Mouse (Mus musculus): Measurements from ENCODE around the gene Adgrg2. TPM values are rescaled to one million over a fixed set of nuclear protein-coding genes. Genes with fewer than 3 reads are reported as not detected.
A peak's percentile ranks its signal among the peaks of the same experiment; 100 is the strongest.

The Adgrg2 gene
- polyA plus RNA-seq, 1 experiment from 2014 or later: 1.8 TPM

DNA sequence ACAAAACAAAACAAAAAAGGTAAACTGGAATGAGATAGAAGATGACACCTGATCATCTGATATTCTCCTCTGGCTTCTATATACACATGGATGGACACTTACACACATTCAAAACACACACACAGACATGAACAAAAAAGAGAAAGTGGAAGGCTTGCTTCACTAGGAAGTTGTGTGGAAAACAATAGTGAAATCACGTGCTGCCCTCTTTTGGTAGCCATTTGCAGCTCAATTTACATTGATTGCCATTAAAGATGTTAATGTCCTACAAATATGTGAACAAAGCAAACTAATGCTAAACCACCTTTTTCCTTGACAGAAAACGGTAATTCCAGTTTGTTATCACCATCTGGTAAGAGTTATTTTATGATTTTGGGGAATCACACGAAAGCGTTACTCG is 65.2 kb downstream of the Adgrg2 start:
- ATAC-seq (ENCODE audit: insufficient read depth) (no peak), DNase-seq (peak; percentile 57)
- TF ChIP-seq CTCF (IDR thresholded peaks at IDR 0.05; ENCODE audit: low read depth): peak; percentile 31; the same call in 1 of the 2 replicates
- no peak overlapping the region for H3K4me3 ChIP-seq (ENCODE audit: low read depth, low read length)
- 68% methylated on average over 5 of the region's 5 CpGs for WGBS
- no peaks in the 10 kb centered on the region for H3K9me3 ChIP-seq (ENCODE audit: low read depth, low read length)
- no peaks in the 10 kb centered on the region for H3K36me3 ChIP-seq (ENCODE audit: insufficient read depth)
- H3K27me3 ChIP-seq (ENCODE audit: insufficient read depth, low read length): no peaks in the 10 kb centered on the region
- no peak overlapping the region for H3K9ac ChIP-seq
- no peaks in the 10 kb centered on the region for H3K4me1 ChIP-seq (ENCODE audit: insufficient read depth)
- H3K4me2 ChIP-seq: no peak overlapping the region
- H3K27ac ChIP-seq (ENCODE audit: low read depth): no peak overlapping the region

DNA sequence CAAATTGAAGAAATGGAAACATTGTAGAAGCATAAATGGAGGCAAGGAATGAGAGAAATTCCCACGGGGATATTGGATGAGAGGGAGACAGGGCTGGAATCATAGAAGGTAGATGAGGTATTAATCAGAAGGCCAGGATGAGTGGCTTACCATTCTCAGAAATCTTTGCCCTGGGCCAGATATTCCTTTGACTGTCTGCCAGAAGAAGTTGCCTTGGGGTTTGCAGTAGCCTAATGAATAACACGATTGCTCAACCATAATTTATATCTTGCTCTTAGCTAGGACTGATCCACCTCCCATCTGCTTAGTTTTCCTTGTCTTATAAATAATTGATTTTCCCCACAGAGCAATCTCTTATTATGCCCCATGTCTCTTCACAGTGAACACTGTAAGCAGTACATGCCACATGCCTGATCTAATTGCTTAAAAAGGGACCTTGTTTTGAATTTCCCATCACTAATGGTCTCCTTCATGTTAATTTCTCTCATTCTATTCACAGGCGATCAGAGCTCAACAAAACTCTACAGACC is 80.8 kb downstream of the Adgrg2 start:
- no peak for TF ChIP-seq CTCF (IDR thresholded peaks at IDR 0.05; ENCODE audit: low read depth)
- H3K4me1 ChIP-seq (ENCODE audit: insufficient read depth): no peaks in the 10 kb centered on the region
- no peaks in the 10 kb centered on the region for H3K27me3 ChIP-seq (ENCODE audit: insufficient read depth, low read length)
- no peak overlapping the region for H3K9ac ChIP-seq
- no peaks in the 10 kb centered on the region for H3K36me3 ChIP-seq (ENCODE audit: insufficient read depth)
- H3K27ac ChIP-seq (ENCODE audit: low read depth): no peak overlapping the region
- no peak overlapping the region for H3K4me2 ChIP-seq
- 74% methylated on average over 3 of the region's 3 CpGs for WGBS
- H3K4me3 ChIP-seq (ENCODE audit: low read depth, low read length): no peak overlapping the region
- DNase-seq (no peak), ATAC-seq (ENCODE audit: insufficient read depth) (no peak)
- no peaks in the 10 kb centered on the region for H3K9me3 ChIP-seq (ENCODE audit: low read depth, low read length)

DNA sequence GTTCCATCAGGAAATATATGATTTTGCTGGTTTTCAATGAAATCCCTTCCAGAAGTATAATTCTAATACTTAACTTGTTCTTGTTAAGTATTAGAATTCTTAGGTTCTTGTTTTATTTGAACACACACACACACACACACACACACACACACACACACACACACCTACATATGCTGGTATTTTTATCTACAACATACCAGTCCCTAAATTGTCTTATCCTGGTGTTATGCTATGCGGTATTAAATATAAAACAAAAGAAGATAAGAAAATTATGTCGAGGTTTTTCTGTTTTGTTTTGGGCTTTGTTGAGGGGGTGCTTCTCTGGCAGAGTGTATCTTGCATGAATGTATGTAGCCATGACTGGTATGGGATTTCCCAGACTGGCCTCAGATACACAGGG is 99.3 kb downstream of the Adgrg2 start:
- DNase-seq (no peak), ATAC-seq (ENCODE audit: insufficient read depth) (no peak)
- WGBS: 66% methylated on average over 2 of the region's 2 CpGs
- Histone ChIP-seq H3K27me3 (ENCODE audit: insufficient read depth, low read length) (peaks cover 4% of the 10 kb centered on the region; the same call in 1 of the 2 replicates), H3K4me2 (no peak overlapping the region), H3K4me3 (ENCODE audit: low read depth, low read length) (no peak overlapping the region), H3K27ac (ENCODE audit: low read depth) (no peak overlapping the region), H3K9me3 (ENCODE audit: low read depth, low read length) (no peaks in the 10 kb centered on the region), H3K36me3 (ENCODE audit: insufficient read depth) (no peaks in the 10 kb centered on the region), H3K4me1 (ENCODE audit: insufficient read depth) (no peaks in the 10 kb centered on the region), H3K9ac (no peak overlapping the region)
- TF ChIP-seq CTCF (IDR thresholded peaks at IDR 0.05; ENCODE audit: low read depth): no peak

DNA sequence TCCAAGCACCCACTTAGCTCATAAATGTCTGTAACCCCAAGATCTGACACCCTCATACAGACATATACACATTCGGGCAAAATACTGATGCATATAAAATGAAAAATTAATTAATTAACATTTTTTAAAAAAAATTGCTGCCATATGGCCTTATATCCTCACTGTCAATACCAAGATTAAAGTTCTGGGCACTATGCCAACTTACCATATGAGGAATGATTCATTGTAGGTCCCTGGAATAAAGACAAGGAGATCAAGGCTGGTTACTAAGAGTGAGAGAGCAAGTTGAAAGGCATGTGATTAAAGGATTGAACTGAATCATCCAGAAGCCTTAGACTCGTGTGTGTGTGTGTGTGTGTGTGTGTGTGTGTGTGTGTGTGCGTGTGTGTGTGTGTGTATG is 103.8 kb downstream of the Adgrg2 start:
- Histone ChIP-seq H3K9ac (no peak overlapping the region), H3K27ac (ENCODE audit: low read depth) (no peak overlapping the region), H3K4me1 (ENCODE audit: insufficient read depth) (no peaks in the 10 kb centered on the region), H3K9me3 (ENCODE audit: low read depth, low read length) (no peaks in the 10 kb centered on the region), H3K4me3 (ENCODE audit: low read depth, low read length) (no peak overlapping the region), H3K4me2 (no peak overlapping the region), H3K36me3 (ENCODE audit: insufficient read depth) (no peaks in the 10 kb centered on the region), H3K27me3 (ENCODE audit: insufficient read depth, low read length) (peaks cover 12% of the 10 kb centered on the region)
- no peak for TF ChIP-seq CTCF (IDR thresholded peaks at IDR 0.05; ENCODE audit: low read depth)
- DNase-seq (peak; percentile 7), ATAC-seq (ENCODE audit: insufficient read depth) (no peak)
- WGBS: 49% methylated on average over 3 of the region's 3 CpGs

DNA sequence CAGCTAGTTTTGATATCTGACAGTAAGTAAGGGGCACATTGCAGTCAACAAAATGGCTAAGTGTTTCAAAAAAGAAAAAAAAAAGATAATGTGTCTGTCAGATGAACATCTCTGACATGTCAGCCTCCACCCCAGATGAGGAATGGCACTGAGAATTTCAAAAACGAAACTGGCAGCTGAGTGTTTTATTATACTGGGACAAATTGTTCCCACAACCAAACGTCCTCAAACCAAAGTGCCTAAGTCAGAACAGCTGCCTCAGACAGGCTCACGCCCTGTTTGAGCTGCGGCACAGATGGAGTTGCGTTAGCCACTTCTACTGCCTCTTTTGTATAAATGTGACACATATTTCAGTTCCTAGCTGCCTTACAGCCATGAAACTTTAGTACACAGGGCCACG is 104.4 kb downstream of the Adgrg2 start:
- no peak for TF ChIP-seq CTCF (IDR thresholded peaks at IDR 0.05; ENCODE audit: low read depth)
- Histone ChIP-seq H3K4me3 (ENCODE audit: low read depth, low read length) (no peak overlapping the region), H3K4me1 (ENCODE audit: insufficient read depth) (no peaks in the 10 kb centered on the region), H3K27ac (ENCODE audit: low read depth) (no peak overlapping the region), H3K36me3 (ENCODE audit: insufficient read depth) (no peaks in the 10 kb centered on the region), H3K4me2 (no peak overlapping the region), H3K27me3 (ENCODE audit: insufficient read depth, low read length) (peaks cover 12% of the 10 kb centered on the region), H3K9ac (no peak overlapping the region), H3K9me3 (ENCODE audit: low read depth, low read length) (no peaks in the 10 kb centered on the region)
- 40% methylated on average over 6 of the region's 6 CpGs for WGBS
- ATAC-seq (ENCODE audit: insufficient read depth) (no peak), DNase-seq (peak; percentile 4)

DNA sequence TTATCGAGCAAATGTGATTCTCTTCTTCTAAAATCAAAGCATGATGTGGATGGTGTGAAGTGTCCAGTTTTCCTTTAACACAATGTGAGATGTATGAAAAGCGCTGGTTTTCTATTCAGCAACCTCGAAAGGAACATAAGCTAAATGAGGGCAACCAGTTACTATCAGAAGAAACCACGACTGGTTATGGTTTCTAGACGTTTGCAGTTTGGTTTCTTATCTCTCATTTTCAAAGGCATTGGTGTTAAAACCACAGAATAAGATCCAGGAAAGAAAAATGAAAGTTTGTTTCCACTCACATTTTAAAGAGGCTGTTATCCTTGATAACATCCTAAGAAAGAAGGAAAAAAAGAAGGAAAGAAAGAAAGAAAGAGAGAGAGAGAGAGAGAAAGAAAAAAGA is 106.0 kb downstream of the Adgrg2 start:
- peaks cover 12% of the 10 kb centered on the region for H3K27me3 ChIP-seq (ENCODE audit: insufficient read depth, low read length)
- no peak overlapping the region for H3K9ac ChIP-seq
- no peak overlapping the region for H3K4me2 ChIP-seq
- DNase-seq: no peak
- no peak overlapping the region for H3K27ac ChIP-seq (ENCODE audit: low read depth)
- 70% methylated on average over 5 of the region's 5 CpGs for WGBS
- no peak for ATAC-seq (ENCODE audit: insufficient read depth)
- H3K36me3 ChIP-seq (ENCODE audit: insufficient read depth): no peaks in the 10 kb centered on the region
- H3K9me3 ChIP-seq (ENCODE audit: low read depth, low read length): no peaks in the 10 kb centered on the region
- H3K4me1 ChIP-seq (ENCODE audit: insufficient read depth): no peaks in the 10 kb centered on the region
- no peak overlapping the region for H3K4me3 ChIP-seq (ENCODE audit: low read depth, low read length)
- no peak for TF ChIP-seq CTCF (IDR thresholded peaks at IDR 0.05; ENCODE audit: low read depth)

DNA sequence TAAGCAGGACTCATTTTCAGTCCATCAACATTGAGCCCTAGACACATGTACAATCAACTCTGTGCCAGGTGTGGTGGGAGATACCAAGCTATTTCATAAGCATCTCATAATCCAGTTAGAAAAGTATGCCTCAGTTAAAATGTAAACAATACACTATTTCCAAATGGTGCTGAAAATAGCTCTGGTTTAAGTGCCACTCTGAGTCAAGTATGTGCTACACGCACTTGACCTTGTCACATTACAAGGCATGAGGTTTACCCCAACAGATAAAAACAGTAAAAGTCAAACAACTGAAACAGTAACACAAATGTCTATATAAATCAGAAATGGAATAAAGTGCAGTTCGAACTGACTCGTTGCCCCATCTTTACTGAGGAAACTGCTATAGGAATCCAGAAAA is 110.6 kb downstream of the Adgrg2 start:
- ATAC-seq (ENCODE audit: insufficient read depth) (no peak), DNase-seq (peak; percentile 2)
- Histone ChIP-seq H3K9me3 (ENCODE audit: low read depth, low read length) (no peaks in the 10 kb centered on the region), H3K4me3 (ENCODE audit: low read depth, low read length) (no peak overlapping the region), H3K36me3 (ENCODE audit: insufficient read depth) (no peaks in the 10 kb centered on the region), H3K27ac (ENCODE audit: low read depth) (no peak overlapping the region), H3K27me3 (ENCODE audit: insufficient read depth, low read length) (peaks cover 14% of the 10 kb centered on the region; the same call in 1 of the 2 replicates), H3K4me2 (no peak overlapping the region), H3K4me1 (ENCODE audit: insufficient read depth) (no peaks in the 10 kb centered on the region), H3K9ac (no peak overlapping the region)
- 75% methylated on average over 3 of the region's 3 CpGs for WGBS
- TF ChIP-seq CTCF (IDR thresholded peaks at IDR 0.05; ENCODE audit: low read depth): no peak

DNA sequence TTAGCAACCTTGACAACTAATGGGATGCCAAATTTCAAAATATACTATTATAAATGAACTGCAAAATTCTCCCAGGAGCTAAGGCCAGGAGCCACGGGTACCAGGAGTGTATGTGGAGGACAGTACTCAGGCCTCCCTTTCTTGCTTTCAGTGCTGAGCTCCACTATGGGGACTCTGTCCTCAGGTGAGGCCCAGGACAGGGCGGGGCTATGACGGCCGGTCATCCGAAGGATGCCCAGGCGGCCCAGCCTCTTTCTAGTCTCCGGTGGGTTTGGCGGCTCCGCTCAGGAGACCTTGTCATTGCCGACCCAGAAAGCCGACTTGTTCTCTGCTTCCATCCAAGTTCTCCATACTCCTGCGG is 111.2 kb downstream of the Adgrg2 start:
- Histone ChIP-seq H3K9me3 (ENCODE audit: low read depth, low read length) (no peaks in the 10 kb centered on the region), H3K27me3 (ENCODE audit: insufficient read depth, low read length) (peaks cover 14% of the 10 kb centered on the region; the same call in 1 of the 2 replicates), H3K27ac (ENCODE audit: low read depth) (no peak overlapping the region), H3K4me2 (peak overlapping the region; percentile 62), H3K9ac (peak overlapping the region; percentile 48), H3K4me3 (ENCODE audit: low read depth, low read length) (peak overlapping the region; percentile 50), H3K36me3 (ENCODE audit: insufficient read depth) (no peaks in the 10 kb centered on the region), H3K4me1 (ENCODE audit: insufficient read depth) (no peaks in the 10 kb centered on the region)
- no peak for DNase-seq
- peak; percentile 80 for ATAC-seq (ENCODE audit: insufficient read depth)
- WGBS: 21% methylated on average over 12 of the region's 12 CpGs
- TF ChIP-seq CTCF (IDR thresholded peaks at IDR 0.05; ENCODE audit: low read depth): no peak

All from lung, embryonic 14.5 days (tissue).